Mouse (Mus musculus) bone marrow, adult 2 months (tissue): Measurements from ENCODE around the gene Dera.

Experiments
- CTCF ChIP-seq: fragments of 200-500 bp; IDR thresholded peaks from 2 replicates; pipeline ENCODE4 v1.5.1; 2011; ENCODE audit warnings: low read length, control low read depth; ENCODE audit not compliant: control insufficient read depth, insufficient read depth
- POLR2A ChIP-seq: fragments of 200-500 bp; IDR thresholded peaks from 2 replicates; pipeline ENCODE4 v1.6.1; 2011; ENCODE audit warnings: low read depth, mild to moderate bottlenecking, control low read depth, low read length, borderline replicate concordance; ENCODE audit not compliant: control insufficient read depth

DNA sequence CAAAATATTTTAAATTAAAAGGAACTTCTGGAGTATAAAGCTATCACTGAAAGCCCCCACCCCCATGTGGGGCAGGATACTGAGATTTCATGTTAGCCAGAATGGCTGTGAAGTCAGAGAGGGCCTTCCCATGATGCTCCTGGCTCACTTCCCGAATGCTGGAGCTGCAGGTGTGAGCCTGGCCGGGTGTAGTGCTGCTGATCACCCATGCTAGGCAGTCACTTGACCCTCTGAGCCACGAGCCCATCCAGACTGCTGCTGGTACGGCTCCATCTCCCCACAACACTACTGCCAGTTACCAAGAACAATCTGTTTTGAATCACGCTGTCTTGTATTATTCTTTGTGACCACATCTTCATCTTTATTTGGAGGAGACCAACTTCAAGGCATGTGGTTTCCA lies 68.2 kb downstream of the Dera start:
- TF ChIP-seq CTCF (no peak), POLR2A (no peak)
